Mouse (Mus musculus) forebrain, embryonic 16.5 days (tissue): ENCODE data around the gene Slc17a7. TPM values are rescaled to one million over a fixed set of nuclear protein-coding genes. Genes with fewer than 3 reads are reported as not detected.
A peak's percentile ranks its signal among the peaks of the same experiment; 100 is the strongest.

Experiments
- ATAC-seq: fragments of 200-750 bp; cut with Nextera tagmentation; 2 replicates; pipeline ENCODE4 v1.8.0; 2017; ENCODE audit warnings: mild to moderate bottlenecking, moderate library complexity
- H3K27ac ChIP-seq: fragments of 300-500 bp; sonication (generic); 2 replicates; pipeline ENCODE4 v1.5.1; 2014; ENCODE audit warnings: low read length, control low read depth
- H3K27me3 ChIP-seq: fragments of 300-500 bp; sonication (generic); replicated peaks from 2 replicates; pipeline ENCODE4 v1.6.1; 2014; ENCODE audit warnings: low read length; ENCODE audit not compliant: control insufficient read depth, insufficient read depth
- H3K36me3 ChIP-seq: fragments of 300-500 bp; sonication (generic); 2 replicates; pipeline ENCODE4 v1.6.1; 2014; ENCODE audit not compliant: control insufficient read depth, insufficient read depth
- H3K4me1 ChIP-seq: fragments of 300-500 bp; sonication (generic); replicated peaks from 2 replicates; pipeline ENCODE4 v1.6.1; 2014; ENCODE audit warnings: low read length; ENCODE audit not compliant: control insufficient read depth, insufficient read depth
- H3K4me2 ChIP-seq: fragments of 300-500 bp; sonication (generic); 2 replicates; pipeline ENCODE4 v1.6.1; 2014; ENCODE audit warnings: mild to moderate bottlenecking, low read length, control low read depth
- H3K4me3 ChIP-seq: fragments of 300-500 bp; sonication (generic); replicated peaks from 2 replicates; pipeline ENCODE4 v1.5.1; 2014; ENCODE audit warnings: mild to moderate bottlenecking, low read length, control low read depth
- H3K9ac ChIP-seq: fragments of 300-500 bp; sonication (generic); replicated peaks from 2 replicates; pipeline ENCODE4 v1.6.1; 2014; ENCODE audit warnings: low read depth, low read length, control low read depth
- H3K9me3 ChIP-seq: fragments of 300-500 bp; sonication (generic); 2 replicates; pipeline ENCODE4 v1.6.1; 2016; ENCODE audit warnings: low read length; ENCODE audit not compliant: control insufficient read depth
- WGBS: fragments of 180-500 bp; shearing (Covaris S2); extraction: QIAGEN DNeasy Blood & Tissue Kit; methylation state at CpG from one replicate; pipeline ENCODE4 v1.1.7; 2014; 5-methylcytosine and 5-hydroxymethylcytosine counted together
- polyA plus RNA-seq: library from polyadenylated mRNA; unstranded; fragments of >200 nt; fragmentation: Nextera tagmentation; extraction: Ambion mirVana; gene quantifications from 2 replicates; pipeline ENCODE4 v1.2.1, GENCODE M21; 2015

Slc17a7 gene
- polyA plus RNA-seq, 1 experiment from 2014 or later = 20.1 TPM

DNA sequence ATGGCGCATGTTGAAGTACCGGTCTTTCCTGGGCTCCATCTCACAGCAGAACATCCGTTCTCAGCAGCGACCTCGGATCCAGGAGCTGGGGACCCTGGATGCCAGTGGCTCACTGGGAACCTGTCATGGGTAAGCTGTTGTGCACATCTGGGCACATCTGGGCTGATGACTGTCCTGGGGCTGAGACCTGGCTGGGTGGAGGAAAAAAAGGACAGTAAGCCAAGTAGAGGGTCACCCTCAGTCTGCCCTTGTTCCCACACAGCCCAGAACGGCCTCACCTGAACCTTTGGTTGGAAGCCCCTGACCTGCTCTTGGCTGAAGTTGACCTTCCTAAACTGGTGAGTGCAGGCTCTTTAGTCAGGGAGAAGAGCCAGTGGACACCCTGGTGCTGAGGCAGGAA is 4.8 kb upstream of the Slc17a7 start:
- 97% methylated on average over 6 of the region's 6 CpGs for WGBS
- no peak overlapping the region for H3K9ac ChIP-seq
- peaks cover 3% of the 10 kb centered on the region; the same call in 1 of the 2 replicates for H3K27me3 ChIP-seq
- no peak overlapping the region for H3K27ac ChIP-seq
- H3K4me3 ChIP-seq = no peak overlapping the region
- H3K36me3 ChIP-seq = no peaks in the 10 kb centered on the region; the same call in 1 of the 2 replicates
- no peaks in the 10 kb centered on the region for H3K9me3 ChIP-seq
- no peak for ATAC-seq
- H3K4me1 ChIP-seq = peaks cover 20% of the 10 kb centered on the region
- no peak overlapping the region for H3K4me2 ChIP-seq

DNA sequence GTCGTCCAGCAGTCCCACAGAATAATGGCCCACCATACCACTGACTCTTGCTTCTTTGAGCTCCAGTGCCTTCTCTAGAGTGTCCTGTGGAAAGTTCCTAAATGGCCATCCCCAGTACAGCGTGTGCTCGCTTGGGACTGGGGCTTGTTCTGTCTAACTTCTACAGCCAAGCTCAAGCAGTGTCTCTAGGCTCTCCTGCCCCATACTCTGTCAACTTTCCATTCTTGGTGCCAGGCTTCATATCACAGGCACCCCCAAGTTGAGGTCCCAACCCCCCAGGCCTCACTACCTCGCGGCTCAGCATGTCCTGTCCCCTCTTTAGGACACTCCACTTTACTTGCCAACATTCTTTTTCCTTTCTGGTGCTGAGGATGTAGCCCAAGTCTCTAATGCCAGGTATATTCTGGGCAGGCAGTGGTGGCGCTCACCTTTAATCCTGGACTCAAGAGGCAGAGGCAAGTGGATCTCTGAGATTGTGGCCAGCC is 3.4 kb upstream of the Slc17a7 start:
- Histone ChIP-seq H3K4me1 (peaks cover 24% of the 10 kb centered on the region), H3K36me3 (no peaks in the 10 kb centered on the region; the same call in 1 of the 2 replicates), H3K4me2 (no peak overlapping the region), H3K9ac (no peak overlapping the region), H3K4me3 (no peak overlapping the region), H3K9me3 (no peaks in the 10 kb centered on the region), H3K27ac (no peak overlapping the region), H3K27me3 (peaks cover 15% of the 10 kb centered on the region)
- 96% methylated on average over 6 of the region's 6 CpGs for WGBS
- ATAC-seq = no peak

DNA sequence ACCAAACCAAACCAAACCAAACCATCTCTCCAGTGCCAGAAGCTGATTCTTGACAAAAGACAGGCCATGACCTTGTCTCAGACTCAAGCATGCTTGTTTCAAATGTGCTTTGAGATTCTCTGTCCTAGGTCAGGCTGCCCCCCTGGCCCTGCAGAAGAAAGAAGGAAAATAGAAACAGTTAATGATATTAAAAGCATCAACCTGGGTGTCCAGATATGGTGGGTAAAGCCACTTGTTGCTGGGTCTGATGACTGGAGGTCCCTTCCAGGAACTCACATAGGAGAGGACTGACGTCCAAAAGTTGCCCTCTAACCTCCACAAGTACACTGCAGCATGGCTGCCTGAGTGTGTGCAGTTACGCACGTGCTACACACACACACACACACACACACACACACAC is 2.9 kb upstream of the Slc17a7 start:
- H3K27ac ChIP-seq = no peak overlapping the region
- H3K4me3 ChIP-seq = no peak overlapping the region
- no peaks in the 10 kb centered on the region; the same call in 1 of the 2 replicates for H3K36me3 ChIP-seq
- no peaks in the 10 kb centered on the region for H3K9me3 ChIP-seq
- H3K9ac ChIP-seq = no peak overlapping the region
- peaks cover 24% of the 10 kb centered on the region for H3K4me1 ChIP-seq
- peaks cover 20% of the 10 kb centered on the region for H3K27me3 ChIP-seq
- no peak overlapping the region for H3K4me2 ChIP-seq
- no peak for ATAC-seq
- WGBS = 83% methylated on average over 3 of the region's 3 CpGs

- no peaks in the 10 kb centered on the region for H3K9me3 ChIP-seq
- peaks cover 24% of the 10 kb centered on the region for H3K4me1 ChIP-seq
- H3K27ac ChIP-seq = 0 out of 2 replicates have a peak overlapping the region, but pooled peaks have one; percentile 25
- WGBS = 4% methylated on average over 35 of the region's 35 CpGs
- H3K27me3 ChIP-seq = peaks cover 28% of the 10 kb centered on the region
- peak overlapping the region; percentile 38 for H3K4me3 ChIP-seq
- ATAC-seq = peak; percentile 92
- H3K4me2 ChIP-seq = peak overlapping the region; percentile 55
- no peaks in the 10 kb centered on the region; the same call in 1 of the 2 replicates for H3K36me3 ChIP-seq
- no peak overlapping the region for H3K9ac ChIP-seq
These were observed 1.9 kb upstream of the Slc17a7 start for GRCm38 (mm10) chr7:45161612-45162473.

DNA sequence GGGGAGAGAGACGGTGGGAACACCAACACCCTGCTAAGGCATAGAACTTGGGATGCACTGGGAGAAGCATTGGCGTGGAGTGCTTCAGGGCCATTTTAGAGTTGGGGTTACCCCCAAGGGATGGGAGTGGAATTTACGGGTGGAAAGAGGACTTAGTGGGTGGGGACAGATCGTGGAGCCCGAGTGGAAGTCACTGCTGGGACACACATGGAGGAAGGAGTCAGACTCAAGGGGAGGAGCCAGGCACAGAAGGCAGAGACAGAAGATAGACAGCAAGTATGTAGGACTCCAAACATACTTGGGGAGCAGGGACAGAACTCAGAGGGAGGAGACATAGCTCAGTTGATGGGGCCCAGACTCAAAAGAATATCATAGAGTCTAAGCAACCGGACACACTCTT is 1.2 kb upstream of the Slc17a7 start:
- Histone ChIP-seq H3K9me3 (no peaks in the 10 kb centered on the region), H3K4me1 (peaks cover 29% of the 10 kb centered on the region), H3K27me3 (peaks cover 28% of the 10 kb centered on the region), H3K27ac (no peak overlapping the region), H3K36me3 (no peaks in the 10 kb centered on the region; the same call in 1 of the 2 replicates), H3K4me3 (peak overlapping the region; percentile 38), H3K4me2 (peak overlapping the region; percentile 55), H3K9ac (no peak overlapping the region)
- no peak for ATAC-seq
- 26% methylated on average over 6 of the region's 6 CpGs for WGBS

GRCm38 (mm10) chr7:45162996-45163615 is 643 bp upstream of the Slc17a7 start:
- WGBS = 72% methylated on average over 9 of the region's 9 CpGs
- Histone ChIP-seq H3K36me3 (no peaks in the 10 kb centered on the region; the same call in 1 of the 2 replicates), H3K4me3 (no peak overlapping the region), H3K4me2 (no peak overlapping the region; the same call in 1 of the 2 replicates), H3K4me1 (peaks cover 34% of the 10 kb centered on the region), H3K27ac (no peak overlapping the region), H3K9ac (no peak overlapping the region), H3K27me3 (peaks cover 33% of the 10 kb centered on the region), H3K9me3 (no peaks in the 10 kb centered on the region)
- no peak for ATAC-seq

DNA sequence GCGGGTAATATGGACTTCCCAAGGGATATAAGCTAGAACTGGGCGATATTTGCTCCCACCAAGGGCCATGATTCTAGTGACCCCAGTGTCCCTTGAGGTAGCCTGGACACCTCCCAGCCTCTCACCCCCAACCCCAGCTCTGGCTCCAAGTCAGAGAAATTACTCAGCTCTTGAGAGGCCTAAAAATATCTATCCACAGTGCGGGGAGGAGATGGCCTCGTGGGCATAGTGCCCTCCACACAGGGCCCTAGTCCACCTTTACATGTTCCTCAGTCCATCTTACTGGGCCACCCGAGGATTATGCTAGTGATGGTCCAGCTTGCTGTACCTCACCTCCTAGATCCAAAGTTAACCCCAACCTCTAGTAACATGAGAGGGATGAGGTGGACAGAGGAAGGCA is 1.1 kb downstream of the Slc17a7 start:
- Histone ChIP-seq H3K27me3 (peaks cover 46% of the 10 kb centered on the region), H3K9ac (peak overlapping the region; percentile 63), H3K4me3 (peak overlapping the region; percentile 53), H3K4me1 (peaks cover 44% of the 10 kb centered on the region), H3K27ac (no peak overlapping the region), H3K4me2 (peak overlapping the region; percentile 51), H3K9me3 (no peaks in the 10 kb centered on the region), H3K36me3 (no peaks in the 10 kb centered on the region)
- no peak for ATAC-seq
- WGBS = 45% methylated on average over 5 of the region's 5 CpGs

- H3K4me2 ChIP-seq = peak overlapping the region; percentile 51
- no peak for ATAC-seq
- peak overlapping the region; percentile 22; the same call in 1 of the 2 replicates for H3K9ac ChIP-seq
- H3K36me3 ChIP-seq = no peaks in the 10 kb centered on the region
- H3K4me3 ChIP-seq = peak overlapping the region; percentile 53; the same call in 1 of the 2 replicates
- 37% methylated on average over 11 of the region's 11 CpGs for WGBS
- peaks cover 49% of the 10 kb centered on the region for H3K27me3 ChIP-seq
- no peaks in the 10 kb centered on the region for H3K9me3 ChIP-seq
- H3K27ac ChIP-seq = no peak overlapping the region
- H3K4me1 ChIP-seq = peaks cover 44% of the 10 kb centered on the region
These were observed 2.0 kb downstream of the Slc17a7 start for GRCm38 (mm10) chr7:45165701-45166100.

GRCm38 (mm10) chr7:45166950-45167401 is 3.2 kb downstream of the Slc17a7 start:
- Histone ChIP-seq H3K27ac (peak overlapping the region; percentile 58), H3K36me3 (no peaks in the 10 kb centered on the region), H3K9me3 (no peaks in the 10 kb centered on the region), H3K4me1 (peaks cover 44% of the 10 kb centered on the region), H3K4me3 (no peak overlapping the region; the same call in 1 of the 2 replicates), H3K27me3 (peaks cover 49% of the 10 kb centered on the region), H3K9ac (no peak overlapping the region), H3K4me2 (peak overlapping the region; percentile 44)
- 16% methylated on average over 10 of the region's 10 CpGs for WGBS
- no peak for ATAC-seq
